Mouse (Mus musculus) testis, postnatal 10 days (tissue): ENCODE data around the gene Hspa12b.

Source experiments
- DNase-seq: peaks from one replicate; pipeline ENCODE4 v3.0.0; 2021; ENCODE audit warnings: low spot score

Gene Hspa12b

GRCm38 (mm10) chr2:131129836-131130235, 2.8 kb downstream of the Hspa12b start:
- no peak for DNase-seq

- DNase-seq: no peak
Observed at GRCm38 (mm10) chr2:131130849-131131248, 3.8 kb downstream of the Hspa12b start.

- DNase-seq: no peak
Observed at GRCm38 (mm10) chr2:131132111-131132888, 5.2 kb downstream of the Hspa12b start.

GRCm38 (mm10) chr2:131132930-131133547, 6.0 kb downstream of the Hspa12b start, which contains the start of gene Gm11037:
Gene Gm11037 (plus strand): TSS chr2:131133497.
- no peak for DNase-seq

GRCm38 (mm10) chr2:131134381-131134780, 7.3 kb downstream of the Hspa12b start:
- peak; percentile 35 for DNase-seq

GRCm38 (mm10) chr2:131134826-131135400, 7.8 kb downstream of the Hspa12b start:
- no peak for DNase-seq

- no peak for DNase-seq
Observed at GRCm38 (mm10) chr2:131135521-131136139, 8.6 kb downstream of the Hspa12b start.

- peak; percentile 37 for DNase-seq
Observed at GRCm38 (mm10) chr2:131138296-131138695, 11.2 kb downstream of the Hspa12b start.

GRCm38 (mm10) chr2:131138760-131139159, 11.7 kb downstream of the Hspa12b start:
- DNase-seq: peak; percentile 42

- DNase-seq: peak; percentile 33
Observed at GRCm38 (mm10) chr2:131139287-131139686, 12.2 kb downstream of the Hspa12b start.

GRCm38 (mm10) chr2:131139886-131140532, 12.9 kb downstream of the Hspa12b start:
- DNase-seq: peak; percentile 36

GRCm38 (mm10) chr2:131140533-131140905, 13.4 kb downstream of the Hspa12b start:
- DNase-seq: peak; percentile 39

- peak; percentile 50 for DNase-seq
Observed at GRCm38 (mm10) chr2:131141336-131141986, 14.4 kb downstream of the Hspa12b start.

- peak; percentile 93 for DNase-seq
Observed at GRCm38 (mm10) chr2:131142592-131142991, 15.5 kb downstream of the Hspa12b start.

- peak; percentile 39 for DNase-seq
Observed at GRCm38 (mm10) chr2:131143007-131143780, 16.1 kb downstream of the Hspa12b start.

GRCm38 (mm10) chr2:131145121-131145520, 18.0 kb downstream of the Hspa12b start:
- DNase-seq: no peak

GRCm38 (mm10) chr2:131145536-131145935, 18.5 kb downstream of the Hspa12b start:
- peak; percentile 37 for DNase-seq

- no peak for DNase-seq
Observed at GRCm38 (mm10) chr2:131146193-131147042, 19.3 kb downstream of the Hspa12b start.

GRCm38 (mm10) chr2:131147043-131147365, 19.9 kb downstream of the Hspa12b start:
- no peak for DNase-seq
